Mouse (Mus musculus) ES-E14 (cell line): ENCODE data around the gene Cdk19. TPM values are rescaled to one million over a fixed set of nuclear protein-coding genes. Genes with fewer than 3 reads are reported as not detected.

Experiments
- DNase-seq: peaks from one replicate; pipeline ENCODE4 v3.0.0-alpha.2; 2013; ENCODE audit warnings: low read depth, low spot score
- H3K27ac ChIP-seq: 2 replicates; pipeline ENCODE4 v1.5.1; 2012; ENCODE audit warnings: low read depth, mild to moderate bottlenecking, low read length, moderate library complexity, mixed read lengths; ENCODE audit not compliant: poor library complexity, insufficient read depth, severe bottlenecking
- H3K36me3 ChIP-seq: 2 replicates; pipeline ENCODE4 v1.6.1; 2012; ENCODE audit warnings: mild to moderate bottlenecking, low read length, moderate library complexity, mixed read lengths; ENCODE audit not compliant: control insufficient read depth, poor library complexity, insufficient read depth, severe bottlenecking
- H3K4me1 ChIP-seq, 2 experiments: fragments of 150-350 bp in 1 of 2; sonication (generic) in 1 of 2; 2 replicates each; pipeline ENCODE4 v1.6.1; 2012; ENCODE audit warnings: low read length in 2 of 2, mild to moderate bottlenecking in 1 of 2, mixed read lengths in 1 of 2; ENCODE audit not compliant: control insufficient read depth in 2 of 2, insufficient read depth in 2 of 2, poor library complexity in 1 of 2
- H3K4me3 ChIP-seq, 2 experiments: fragments of 150-350 bp in 1 of 2; sonication (generic) in 1 of 2; 2 replicates each; pipeline ENCODE4 v1.5.1; 2012; ENCODE audit warnings: low read length in 2 of 2, low read depth in 1 of 2, mild to moderate bottlenecking in 1 of 2, mixed read lengths in 1 of 2; ENCODE audit not compliant: insufficient read depth in 1 of 2, poor library complexity in 1 of 2, severe bottlenecking in 1 of 2
- H3K9ac ChIP-seq: 2 replicates; pipeline ENCODE4 v1.6.1; 2012; ENCODE audit warnings: low read depth, mild to moderate bottlenecking, low read length, mixed read lengths; ENCODE audit not compliant: poor library complexity, insufficient read depth, severe bottlenecking
- H3K9me3 ChIP-seq: fragments of 150-350 bp; sonication (generic); 2 replicates; pipeline ENCODE4 v1.6.1; 2012; ENCODE audit warnings: low read depth, mild to moderate bottlenecking, low read length; ENCODE audit not compliant: control insufficient read depth, insufficient read depth
- CHD2 ChIP-seq: IDR thresholded peaks from 2 replicates; pipeline ENCODE4 v1.6.1; 2014; ENCODE audit warnings: mild to moderate bottlenecking, low read depth, low read length, inconsistent platforms
- HCFC1 ChIP-seq: IDR thresholded peaks from 2 replicates; pipeline ENCODE4 v1.6.1; 2012; ENCODE audit warnings: low read length, inconsistent platforms, borderline replicate concordance; ENCODE audit not compliant: insufficient read depth
- MAFK ChIP-seq: IDR thresholded peaks from 2 replicates; pipeline ENCODE4 v1.6.1; 2014; ENCODE audit warnings: mild to moderate bottlenecking, low read depth, low read length, inconsistent platforms; ENCODE audit not compliant: insufficient read depth
- ZC3H11A ChIP-seq: IDR thresholded peaks from 2 replicates; pipeline ENCODE4 v1.6.1; 2012; ENCODE audit warnings: low read depth, mild to moderate bottlenecking, inconsistent platforms, low read length, borderline replicate concordance
- ZNF384 ChIP-seq: IDR thresholded peaks from 2 replicates; pipeline ENCODE4 v1.6.1; 2012; ENCODE audit warnings: low read depth, low read length, inconsistent platforms
- in situ Hi-C, 2 experiments: fragments of 600-800 bp; cut with MboI; formaldehyde crosslinking; loops; one replicate each; pipeline ENCODE4 v1.15.1; 2025; ENCODE audit warnings: low sequenced_read_pairs in 2 of 2, inconsistent platforms in 1 of 2; ENCODE audit not compliant: unreplicated experiment in 2 of 2
- total RNA-seq: library from RNA; depleted of rRNA; stranded (reverse); fragments of 300-350 nt; gene quantifications from 2 replicates; pipeline ENCODE4 v1.2.3, GENCODE M21; 2012

Gene Cdk19
- total RNA-seq, 1 experiment, result 6.4 TPM

- Histone ChIP-seq H3K4me1 (no peaks in the 10 kb centered on the region), H3K36me3 (no peaks in the 10 kb centered on the region), H3K9me3 (peaks cover 5% of the 10 kb centered on the region; the same call in 1 of the 2 replicates), H3K4me3 (no peak overlapping the region), H3K9ac (no peak overlapping the region), H3K27ac (no peak overlapping the region)
- TF ChIP-seq MAFK (no peak), ZNF384 (no peak), ZC3H11A (no peak)
- no peak for DNase-seq
- in situ Hi-C loops, result no loop called here
These were observed 159.1 kb downstream of the Cdk19 start for GRCm38 (mm10) chr10:40498426-40498825.

GRCm38 (mm10) chr10:40499314-40500252 is 160.2 kb downstream of the Cdk19 start:
- Histone ChIP-seq H3K36me3 (no peaks in the 10 kb centered on the region), H3K9me3 (peaks cover 5% of the 10 kb centered on the region; the same call in 1 of the 2 replicates), H3K27ac (no peak overlapping the region), H3K4me1 (no peaks in the 10 kb centered on the region), H3K9ac (no peak overlapping the region), H3K4me3 (no peak overlapping the region)
- in situ Hi-C loops, result no loop called here
- no peak for DNase-seq
- TF ChIP-seq CHD2 (no peak), ZC3H11A (no peak), ZNF384 (no peak), MAFK (no peak), HCFC1 (no peak)

- in situ Hi-C loops, result no loop called here
- Histone ChIP-seq H3K9ac (no peak overlapping the region), H3K4me1 (no peaks in the 10 kb centered on the region), H3K4me3 (no peak overlapping the region), H3K36me3 (no peaks in the 10 kb centered on the region), H3K9me3 (peaks cover 5% of the 10 kb centered on the region; the same call in 1 of the 2 replicates), H3K27ac (no peak overlapping the region)
- TF ChIP-seq ZNF384, result no peak
- TF ChIP-seq MAFK, result no peak
- no peak for TF ChIP-seq HCFC1
- TF ChIP-seq CHD2, result no peak
- no peak for DNase-seq
These were observed 161.4 kb downstream of the Cdk19 start for GRCm38 (mm10) chr10:40500723-40501245.

- Histone ChIP-seq H3K36me3 (no peaks in the 10 kb centered on the region), H3K4me1 (no peaks in the 10 kb centered on the region), H3K4me3 (no peak overlapping the region), H3K9ac (no peak overlapping the region), H3K9me3 (peaks cover 5% of the 10 kb centered on the region; the same call in 1 of the 2 replicates), H3K27ac (no peak overlapping the region)
- DNase-seq, result no peak
- TF ChIP-seq ZC3H11A (no peak), CHD2 (no peak), ZNF384 (no peak), MAFK (no peak)
- in situ Hi-C loops, result no loop called here
These were observed 163.4 kb downstream of the Cdk19 start for GRCm38 (mm10) chr10:40502734-40503133.

GRCm38 (mm10) chr10:40510356-40510755 is 171.0 kb downstream of the Cdk19 start:
- H3K4me1 ChIP-seq, result no peaks in the 10 kb centered on the region
- no peak for DNase-seq
- TF ChIP-seq ZNF384, result no peak
- TF ChIP-seq HCFC1, result no peak
- TF ChIP-seq CHD2, result no peak
- TF ChIP-seq ZC3H11A, result no peak
- no peak for TF ChIP-seq MAFK
- no peak overlapping the region for H3K4me3 ChIP-seq
- no peak overlapping the region for H3K27ac ChIP-seq
- no peaks in the 10 kb centered on the region for H3K36me3 ChIP-seq
- H3K9me3 ChIP-seq, result no peaks in the 10 kb centered on the region
- in situ Hi-C loops, result no loop called here
- H3K9ac ChIP-seq, result no peak overlapping the region
